Mouse (Mus musculus) layer of hippocampus, adult 9-10 months (tissue): Measurements from ENCODE around the gene Cldn34c4.

Experiments used
- DNase-seq: peaks from one replicate; pipeline ENCODE4 v3.0.0; 2022; ENCODE audit warnings: low spot score

Gene Cldn34c4

DNA sequence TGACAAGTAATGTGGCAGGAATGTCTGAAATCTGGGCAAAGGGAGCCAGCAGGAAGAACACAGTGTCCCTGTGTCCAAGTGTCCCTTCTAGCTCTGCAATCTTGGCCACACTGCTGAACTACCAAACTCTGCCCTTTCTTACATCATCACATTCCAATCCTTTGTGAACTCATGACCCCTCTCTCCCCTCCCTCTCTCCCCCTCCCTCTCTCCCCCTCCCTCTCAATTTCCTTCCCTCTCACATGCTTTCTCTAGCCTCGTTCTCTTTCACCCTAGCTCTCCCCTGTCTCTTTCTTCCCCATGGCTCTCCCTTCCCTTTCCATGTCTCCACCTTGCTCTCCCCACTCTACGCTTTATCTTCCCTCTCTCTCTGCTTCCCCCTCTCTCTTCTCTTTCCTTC, at the start of gene Cldn34c4:
Gene Cldn34c4, minus strand, starts transcription at position 101 of the 400 bp plus-strand sequence.
- no peak for DNase-seq

DNA sequence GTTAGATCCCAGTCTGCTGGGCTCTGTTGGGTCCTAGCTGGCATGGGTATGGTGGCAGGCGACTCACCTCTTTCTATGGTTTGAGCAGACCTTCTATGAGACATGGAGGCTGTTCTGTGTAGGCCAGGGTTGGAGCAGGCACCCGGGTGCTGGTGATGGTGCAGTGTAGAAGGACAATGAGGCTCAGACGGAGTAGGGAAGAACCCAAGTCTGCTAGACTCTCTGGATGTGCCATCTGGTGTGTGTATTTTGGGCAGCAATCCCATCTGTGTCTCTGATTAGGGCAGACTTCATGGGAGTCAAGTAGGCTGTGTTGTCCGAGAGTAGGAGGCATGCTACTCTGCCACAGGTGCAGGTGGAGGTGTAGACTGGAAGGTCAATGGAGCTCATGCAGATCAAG, 10.7 kb upstream of the Cldn34c4 start:
- DNase-seq = no peak
